In the genomic region with DNA sequence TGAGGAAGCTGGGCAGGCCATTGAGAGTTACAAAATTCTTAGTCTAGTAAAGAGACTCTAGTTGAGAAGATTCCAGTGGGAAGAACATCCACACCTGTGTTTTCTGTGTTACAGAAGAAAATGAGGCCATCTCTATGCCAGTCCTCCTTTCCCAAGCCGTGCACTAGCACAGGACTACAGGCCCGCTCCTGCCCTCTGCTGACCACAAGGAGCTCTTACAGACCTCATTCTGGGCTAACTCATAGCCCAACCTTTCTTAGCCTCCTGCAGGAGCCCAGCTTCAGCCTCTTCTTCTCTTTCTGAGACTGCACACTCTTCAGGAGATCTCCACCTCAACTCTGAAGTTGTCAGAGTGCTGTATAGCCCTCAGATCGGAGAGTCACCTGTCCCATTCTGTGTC, we compare ENCODE assay signal across 18 mouse cellular contexts. TPM values are rescaled to one million over a fixed set of nuclear protein-coding genes. Genes with fewer than 3 reads are reported as not detected.
DNase-seq lines count a peak whose midpoint lies in the region; ATAC-seq and TF ChIP-seq lines count a peak whose summit lies in the region.
"Not testable (repeated sequence)": the region's sequence is repeated elsewhere in the genome, so short reads cannot be mapped to it uniquely, and the experiment has no call there.
"Had no signal": no experiment of that assay in that cellular context is flagged by ENCODE, and none has a peak within 500 bp of the region (broad histone marks: within the 10 kb centered on the region; RNA-seq: fewer than 3 reads in every experiment).

No protein-coding gene starts in this region.

- peak; percentile 57 for TF ChIP-seq CTCF in ES-Bruce4 (IDR thresholded peaks at IDR 0.05; ENCODE audit: low read depth, low read length)
- TF ChIP-seq CTCF in lung, postnatal 0 days (IDR thresholded peaks at IDR 0.05), result peak; percentile 35

- not testable (repeated sequence) for H3K9ac ChIP-seq in ES-Bruce4 (ENCODE audit: low read depth, poor library complexity, severe bottlenecking); embryonic facial prominence, embryonic 13.5 days; lung, postnatal 0 days (replicated peaks; ENCODE audit: low read depth)

- DNase-seq in kidney, postnatal 4 days, result peak; percentile 16 to 31
- not testable (repeated sequence) for DNase-seq in lung, postnatal 0 days (ENCODE audit: low spot score)
- peak; percentile 21 for DNase-seq in neural tube, embryonic 10.5 days (ENCODE audit: extremely low spot score, low spot score)

- H3K27ac ChIP-seq in ES-Bruce4 (ENCODE audit: insufficient read depth, low read length); embryonic facial prominence, embryonic 13.5 days; lung, postnatal 0 days (ENCODE audit: low read length): not testable (repeated sequence)

- H3K9me3 ChIP-seq in ES-Bruce4 (replicated peaks; ENCODE audit: control insufficient read depth, insufficient read depth, low read length, poor library complexity, severe bottlenecking); embryonic facial prominence, embryonic 13.5 days; lung, postnatal 0 days (ENCODE audit: low read length): not testable (repeated sequence)

- not testable (repeated sequence) for H3K36me3 ChIP-seq in ES-Bruce4 (ENCODE audit: control insufficient read depth, insufficient read depth, low read length, poor library complexity, severe bottlenecking); embryonic facial prominence, embryonic 13.5 days; lung, postnatal 0 days (ENCODE audit: insufficient read depth, low read length)

- H3K4me1 ChIP-seq in ES-Bruce4 (ENCODE audit: control insufficient read depth, insufficient read depth, low read length); embryonic facial prominence, embryonic 13.5 days; lung, postnatal 0 days (ENCODE audit: insufficient read depth, low read depth, low read length): not testable (repeated sequence)

- TF ChIP-seq EP300 in ES-Bruce4 (IDR thresholded peaks at IDR 0.05; ENCODE audit: insufficient read depth, low read depth, low read length); lung, postnatal 0 days (IDR thresholded peaks at IDR 0.05): not testable (repeated sequence)

- 55% methylated on average over 3 of the region's 3 CpGs for WGBS in embryonic facial prominence, embryonic 13.5 days
- 44% methylated on average over 3 of the region's 3 CpGs for WGBS in lung, postnatal 0 days

- ATAC-seq in common myeloid progenitor, adult 5-6 weeks (replicated peaks; ENCODE audit: low read depth, poor library complexity, severe bottlenecking), result peak; percentile 74; the same call in 1 of the 2 replicates
- 0 out of 2 replicates have a peak, but pooled peaks have one; percentile 26 for ATAC-seq in embryonic facial prominence, embryonic 13.5 days (ENCODE audit: insufficient number of reproducible peaks, insufficient read depth, low FRiP score, low TSS enrichment, low read depth)
- ATAC-seq in hematopoietic stem cell, adult 5-6 weeks (replicated peaks in 1 of 2; ENCODE audit: insufficient read depth in 1 of 2, low FRiP score in 2 of 2, low TSS enrichment in 1 of 2, low read depth in 1 of 2, poor library complexity in 2 of 2, severe bottlenecking in 2 of 2), result peak; percentile 46 to 58; a peak in 2 of 4 replicates
- not testable (repeated sequence) for ATAC-seq in lung, postnatal 0 days

- H3K4me3 ChIP-seq in ES-Bruce4 (ENCODE audit: low read depth, low read length); embryonic facial prominence, embryonic 13.5 days; lung, postnatal 0 days (ENCODE audit: low read depth, low read length): not testable (repeated sequence)

- TF ChIP-seq POLR2A in ES-Bruce4 (IDR thresholded peaks at IDR 0.05; ENCODE audit: insufficient read depth, low read length), result not testable (repeated sequence)

- not testable (repeated sequence) for H3K27me3 ChIP-seq in ES-Bruce4 (ENCODE audit: control insufficient read depth, insufficient read depth, low read length, poor library complexity, severe bottlenecking); embryonic facial prominence, embryonic 13.5 days; lung, postnatal 0 days (replicated peaks; ENCODE audit: insufficient read depth, low read length)

- H3K4me2 ChIP-seq in embryonic facial prominence, embryonic 13.5 days; lung, postnatal 0 days (replicated peaks; ENCODE audit: low read depth, low read length): not testable (repeated sequence)

RNA-seq across cellular contexts. Expression of a gene that starts 2.5 kb away (rescaled TPM):
- polyA plus RNA-seq in ES-Bruce4 (2011; ENCODE audit: insufficient read depth, insufficient read length, low read depth, missing spikeins), result not detected in 2 replicates
- 0.55 and 3.3 TPM in 2 replicates for total RNA-seq in common myeloid progenitor, adult 5-6 weeks (2017)
- not detected in 2 replicates for polyA plus RNA-seq in embryonic facial prominence, embryonic 13.5 days (2015; fragmentation: Nextera tagmentation; extraction: Ambion mirVana)
- total RNA-seq in hematopoietic stem cell, adult 5-6 weeks (2017), result 3.5 and 20.1 TPM in 2 replicates
- 0.80 and 1.6 TPM in 2 replicates for polyA plus RNA-seq in lung, postnatal 0 days (2015; fragmentation: Nextera tagmentation; extraction: Ambion mirVana)
- total RNA-seq: ES-E14; gastrocnemius, postnatal 36 days; heart, postnatal 36 days; layer of hippocampus, postnatal 36 days; left cerebral cortex, postnatal 36 days had no signal
- polyA plus RNA-seq: forebrain, embryonic 13.5 days; heart, embryonic 12.5 days; inflammation-experienced regulatory T-cells, adult 6 months; lung, embryonic 16.5 days had no signal

RNA-seq across cellular contexts. Expression of a gene that starts 33.6 kb away (rescaled TPM):
- polyA plus RNA-seq in ES-Bruce4 (2011; ENCODE audit: insufficient read depth, insufficient read length, low read depth, missing spikeins), result 19.2 and 24.2 TPM in 2 replicates
- total RNA-seq in common myeloid progenitor, adult 5-6 weeks (2017), result 6.7 and 11.5 TPM in 2 replicates
- 51.3 and 54.2 TPM in 2 replicates for polyA plus RNA-seq in embryonic facial prominence, embryonic 13.5 days (2015; fragmentation: Nextera tagmentation; extraction: Ambion mirVana)
- 16.8 and 25.1 TPM in 2 replicates for total RNA-seq in hematopoietic stem cell, adult 5-6 weeks (2017)
- polyA plus RNA-seq in lung, postnatal 0 days (2015; fragmentation: Nextera tagmentation; extraction: Ambion mirVana), result 25.3 and 33.9 TPM in 2 replicates

RNA-seq across cellular contexts. Expression of a gene that starts 41.7 kb away (rescaled TPM):
- polyA plus RNA-seq in ES-Bruce4 (2011; ENCODE audit: insufficient read depth, insufficient read length, low read depth, missing spikeins), result 2.7 and 3.3 TPM in 2 replicates
- total RNA-seq in common myeloid progenitor, adult 5-6 weeks (2017), result 0.49 TPM in 1 of 2 replicates, not detected in the other
- 3.5 and 3.7 TPM in 2 replicates for polyA plus RNA-seq in embryonic facial prominence, embryonic 13.5 days (2015; fragmentation: Nextera tagmentation; extraction: Ambion mirVana)
- not detected in 2 replicates for total RNA-seq in hematopoietic stem cell, adult 5-6 weeks (2017)
- 3.7 and 3.8 TPM in 2 replicates for polyA plus RNA-seq in lung, postnatal 0 days (2015; fragmentation: Nextera tagmentation; extraction: Ambion mirVana)

RNA-seq across cellular contexts. Expression of a gene that starts 51.2 kb away (rescaled TPM):
- polyA plus RNA-seq in ES-Bruce4 (2011; ENCODE audit: insufficient read depth, insufficient read length, low read depth, missing spikeins), result not detected in 2 replicates
- not detected in 2 replicates for total RNA-seq in common myeloid progenitor, adult 5-6 weeks (2017)
- polyA plus RNA-seq in embryonic facial prominence, embryonic 13.5 days (2015; fragmentation: Nextera tagmentation; extraction: Ambion mirVana), result not detected in 2 replicates
- total RNA-seq in hematopoietic stem cell, adult 5-6 weeks (2017), result not detected in 2 replicates
- not detected in 2 replicates for polyA plus RNA-seq in lung, postnatal 0 days (2015; fragmentation: Nextera tagmentation; extraction: Ambion mirVana)
- total RNA-seq: ES-E14; gastrocnemius, postnatal 36 days; heart, postnatal 36 days; layer of hippocampus, postnatal 36 days; left cerebral cortex, postnatal 36 days had no signal
- polyA plus RNA-seq: forebrain, embryonic 13.5 days; heart, embryonic 12.5 days; inflammation-experienced regulatory T-cells, adult 6 months; liver, embryonic 11.5 days; lung, embryonic 16.5 days; neural tube, embryonic 15.5 days had no signal
